Mouse (Mus musculus): ENCODE measurements around the gene Lyl1. TPM values are rescaled to one million over a fixed set of nuclear protein-coding genes. Genes with fewer than 3 reads are reported as not detected.

The Lyl1 gene
- polyA plus RNA-seq, 1 experiment from 2014 or later, result 12.5 TPM

DNA sequence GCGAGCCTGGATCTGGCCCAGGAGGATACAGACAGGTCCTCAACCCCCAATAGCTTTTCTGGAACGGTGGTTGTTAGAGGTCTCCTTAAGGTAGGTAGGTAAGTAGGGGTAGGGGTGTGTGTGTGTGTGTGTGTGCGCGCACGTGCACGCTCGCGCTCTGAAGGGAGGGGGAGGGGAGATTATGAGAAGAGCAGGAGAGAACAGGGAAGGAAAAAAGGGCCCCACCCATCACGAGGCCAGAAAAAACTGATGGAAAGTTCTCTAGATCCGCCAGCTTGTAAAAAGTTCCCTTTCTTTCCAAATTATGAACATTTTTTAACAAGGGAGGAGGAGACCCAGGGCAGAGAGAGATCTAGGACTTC is 41.8 kb downstream of the Lyl1 start:
- H3K4me3 ChIP-seq (ENCODE audit: low read depth, low read length), result no peak overlapping the region
- TF ChIP-seq CTCF (IDR thresholded peaks at IDR 0.05; ENCODE audit: low read depth), result no peak
- H3K27me3 ChIP-seq (ENCODE audit: insufficient read depth, low read length), result no peaks in the 10 kb centered on the region
- no peaks in the 10 kb centered on the region for H3K9me3 ChIP-seq (ENCODE audit: low read depth, low read length)
- DNase-seq (no peak), ATAC-seq (ENCODE audit: insufficient read depth) (peak; percentile 11; the same call in 1 of the 2 replicates)
- 0 out of 2 replicates have a peak, but pooled peaks cover 9% of the 10 kb centered on the region for H3K36me3 ChIP-seq (ENCODE audit: insufficient read depth)
- H3K4me2 ChIP-seq, result peak overlapping the region; percentile 51
- H3K27ac ChIP-seq (ENCODE audit: low read depth), result peak overlapping the region; percentile 92
- peaks cover 77% of the 10 kb centered on the region for H3K4me1 ChIP-seq (ENCODE audit: insufficient read depth)
- peak overlapping the region; percentile 44 for H3K9ac ChIP-seq
- WGBS, result 13% methylated on average over 10 of the region's 10 CpGs

DNA sequence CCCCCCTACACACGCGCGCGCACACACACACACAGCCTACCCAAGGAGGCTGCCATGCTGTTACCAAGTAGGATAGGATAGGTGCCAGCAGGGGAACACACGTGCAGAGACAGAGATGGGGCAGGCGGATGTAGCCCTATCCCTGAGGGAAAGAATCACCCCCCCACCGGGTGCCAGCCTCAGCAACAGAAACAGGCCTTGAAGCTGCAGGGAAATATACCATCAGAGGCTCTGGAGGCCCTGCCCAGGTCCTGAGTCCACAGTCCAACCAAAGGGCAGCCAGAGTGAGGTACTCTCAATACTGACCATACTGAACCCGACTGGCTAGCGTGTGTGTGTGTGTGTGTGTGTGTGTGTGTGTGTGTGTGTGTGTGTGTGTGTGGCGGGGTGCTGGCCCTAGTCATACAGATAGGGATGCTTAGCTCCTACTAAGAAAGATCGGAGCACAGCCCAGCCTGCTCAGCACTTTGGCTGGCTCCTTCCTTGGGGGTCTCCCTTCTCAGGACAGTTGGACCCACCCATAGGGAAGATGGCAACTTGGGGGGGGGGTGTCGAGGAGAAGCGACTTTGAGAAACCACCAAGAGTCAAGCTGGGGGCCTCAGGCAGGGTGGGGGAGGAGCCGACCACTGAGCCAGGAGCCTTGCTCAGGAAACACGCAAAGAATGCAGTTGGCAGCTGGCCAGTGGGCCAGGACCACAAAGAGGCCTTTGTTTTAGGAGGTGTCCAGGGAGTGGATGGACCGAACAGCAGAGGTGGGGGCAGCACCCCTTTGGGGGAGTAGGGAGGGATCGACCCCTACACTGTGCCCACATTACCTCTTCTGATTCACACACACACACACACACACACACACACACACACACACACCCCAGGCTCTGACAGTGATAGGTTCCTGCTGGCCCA is 42.5 kb downstream of the Lyl1 start:
- H3K27me3 ChIP-seq (ENCODE audit: insufficient read depth, low read length), result no peaks in the 10 kb centered on the region

DNA sequence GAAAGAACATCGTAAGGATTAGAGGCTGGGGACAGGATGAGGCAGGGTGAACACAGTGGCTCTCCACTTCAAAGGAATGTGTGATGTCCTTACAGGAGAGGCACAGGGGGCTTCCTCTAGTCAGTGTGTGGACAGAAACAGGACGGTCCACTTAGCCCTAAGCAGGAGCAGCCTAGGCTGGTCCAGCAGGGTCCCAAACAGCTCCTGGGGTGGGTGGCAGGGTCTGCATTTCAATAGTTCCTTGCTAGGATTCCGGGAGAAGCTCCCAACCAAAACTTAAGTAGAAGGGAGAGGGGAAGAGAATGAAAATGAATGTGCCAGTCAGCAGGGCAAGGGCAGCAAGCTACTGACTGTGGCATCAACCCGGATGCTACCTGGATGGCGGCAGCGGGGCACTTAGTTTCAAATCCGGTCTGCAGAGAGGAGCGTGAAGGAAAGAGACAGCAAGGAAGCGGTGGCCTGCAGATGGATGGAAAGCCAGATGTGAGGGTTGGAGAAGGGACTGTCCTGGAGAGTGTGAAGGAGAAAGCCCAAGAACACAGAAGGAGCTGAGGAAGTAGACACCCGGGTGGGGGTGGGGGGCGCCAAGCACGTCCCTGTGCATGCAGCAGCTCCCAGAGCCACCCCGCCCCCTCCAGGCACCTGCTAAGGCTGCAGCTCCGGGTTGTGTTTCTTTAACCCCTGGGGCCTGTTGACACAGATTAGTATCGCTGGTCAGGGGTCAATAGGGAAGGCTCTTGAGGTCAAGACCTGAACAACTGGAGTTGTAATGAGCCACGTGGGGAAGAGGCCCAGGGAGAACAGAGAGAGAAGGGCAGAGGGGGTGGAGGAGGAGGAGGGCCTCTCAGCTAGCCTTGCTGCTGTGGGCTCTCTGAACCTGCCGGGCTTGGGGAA is 44.0 kb downstream of the Lyl1 start:
- 0 out of 2 replicates have a peak, but pooled peaks cover 15% of the 10 kb centered on the region for H3K36me3 ChIP-seq (ENCODE audit: insufficient read depth)
- no peak for DNase-seq
- WGBS, result 9% methylated on average over 17 of the region's 17 CpGs
- H3K9ac ChIP-seq, result peak overlapping the region; percentile 40
- H3K4me2 ChIP-seq, result peak overlapping the region; percentile 51
- H3K9me3 ChIP-seq (ENCODE audit: low read depth, low read length), result no peaks in the 10 kb centered on the region
- no peak overlapping the region; the same call in 1 of the 2 replicates for H3K4me3 ChIP-seq (ENCODE audit: low read depth, low read length)
- peaks cover 55% of the 10 kb centered on the region for H3K4me1 ChIP-seq (ENCODE audit: insufficient read depth)
- 0 out of 2 replicates have a peak, but pooled peaks have one; percentile 13 for TF ChIP-seq CTCF (IDR thresholded peaks at IDR 0.05; ENCODE audit: low read depth)
- peak overlapping the region; percentile 92 for H3K27ac ChIP-seq (ENCODE audit: low read depth)
- no peak for ATAC-seq (ENCODE audit: insufficient read depth)
- no peaks in the 10 kb centered on the region for H3K27me3 ChIP-seq (ENCODE audit: insufficient read depth, low read length)

More for the DNA sequence above, 42.5 kb downstream of the Lyl1 start:
- H3K4me1 ChIP-seq (ENCODE audit: insufficient read depth), result peaks cover 69% of the 10 kb centered on the region
- ATAC-seq (ENCODE audit: insufficient read depth) (peak; percentile 46), DNase-seq (peak; percentile 96)
- H3K9me3 ChIP-seq (ENCODE audit: low read depth, low read length), result no peaks in the 10 kb centered on the region
- no peak for TF ChIP-seq CTCF (IDR thresholded peaks at IDR 0.05; ENCODE audit: low read depth)
- H3K36me3 ChIP-seq (ENCODE audit: insufficient read depth), result 0 out of 2 replicates have a peak, but pooled peaks cover 9% of the 10 kb centered on the region
- H3K4me2 ChIP-seq, result peak overlapping the region; percentile 51
- 11% methylated on average over 17 of the region's 17 CpGs for WGBS
- peak overlapping the region; percentile 44; the same call in 1 of the 2 replicates for H3K9ac ChIP-seq
- H3K4me3 ChIP-seq (ENCODE audit: low read depth, low read length), result no peak overlapping the region
- H3K27ac ChIP-seq (ENCODE audit: low read depth), result peak overlapping the region; percentile 92

DNA sequence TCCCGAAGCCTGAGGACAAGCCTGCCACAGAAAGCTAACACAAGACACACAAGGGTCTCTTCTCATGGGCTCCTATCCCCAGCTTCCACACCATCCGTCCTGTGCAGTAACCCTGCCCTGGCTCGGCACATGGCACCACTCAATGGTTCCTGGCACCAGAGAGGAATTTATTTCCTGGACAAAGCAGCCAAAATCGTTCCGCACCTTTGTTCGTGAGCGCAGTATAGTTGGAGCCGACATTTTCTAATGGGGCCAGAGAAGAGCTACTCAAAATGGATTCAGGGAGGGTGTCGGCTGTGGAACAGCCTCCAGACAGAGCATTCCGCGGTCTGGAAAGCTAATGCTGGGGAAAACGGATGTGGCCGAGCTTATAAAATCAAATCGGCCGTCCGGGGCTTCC is 48.3 kb downstream of the Lyl1 start:
- H3K9ac ChIP-seq, result no peak overlapping the region; the same call in 1 of the 2 replicates
- peaks cover 17% of the 10 kb centered on the region for H3K4me1 ChIP-seq (ENCODE audit: insufficient read depth)
- ATAC-seq (ENCODE audit: insufficient read depth) (no peak), DNase-seq (no peak)
- no peak overlapping the region for H3K4me2 ChIP-seq
- H3K9me3 ChIP-seq (ENCODE audit: low read depth, low read length), result no peaks in the 10 kb centered on the region
- no peak for TF ChIP-seq CTCF (IDR thresholded peaks at IDR 0.05; ENCODE audit: low read depth)
- peaks cover 29% of the 10 kb centered on the region for H3K36me3 ChIP-seq (ENCODE audit: insufficient read depth)
- 76% methylated on average over 16 of the region's 16 CpGs for WGBS
- no peaks in the 10 kb centered on the region for H3K27me3 ChIP-seq (ENCODE audit: insufficient read depth, low read length)
- H3K4me3 ChIP-seq (ENCODE audit: low read depth, low read length), result no peak overlapping the region
- peak overlapping the region; percentile 5; the same call in 1 of the 2 replicates for H3K27ac ChIP-seq (ENCODE audit: low read depth)

DNA sequence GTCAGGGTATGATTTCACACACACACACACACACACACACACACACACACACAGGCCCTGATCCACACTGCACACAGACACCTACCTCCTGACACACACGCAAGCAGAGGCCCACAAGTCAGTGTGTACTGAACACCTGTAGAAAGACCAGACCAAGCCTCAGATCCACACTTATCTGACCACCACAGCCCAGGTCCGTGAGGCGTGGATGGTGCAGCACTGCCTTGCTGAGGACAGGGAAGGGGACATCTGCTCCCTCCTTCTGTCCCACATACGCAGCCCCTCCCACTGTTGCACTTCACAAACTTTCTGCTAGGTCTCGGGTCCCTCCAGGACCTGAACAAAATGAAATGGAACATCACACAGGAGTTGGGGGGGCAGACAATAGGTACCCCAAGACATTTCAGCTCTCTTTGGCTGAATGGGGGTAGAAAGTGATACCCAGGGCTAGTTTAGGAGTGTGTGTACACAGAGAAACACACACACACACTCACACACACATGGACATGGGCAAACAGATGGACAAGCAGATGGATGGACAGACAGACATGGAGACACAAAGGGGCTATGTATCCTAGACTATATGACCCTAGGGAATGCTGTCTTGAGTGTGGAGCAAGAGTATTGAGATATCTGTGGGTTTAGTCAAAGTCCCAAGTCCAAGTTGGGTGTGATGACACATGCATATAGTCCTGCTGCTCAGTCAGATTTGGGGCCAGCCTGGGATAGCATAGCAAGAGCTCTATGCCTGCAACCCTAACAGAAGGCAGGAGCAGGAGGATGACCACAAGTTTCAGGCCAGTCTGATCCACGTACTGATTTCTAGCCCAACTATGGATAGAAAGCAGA is 51.7 kb downstream of the Lyl1 start:
- no peaks in the 10 kb centered on the region for H3K27me3 ChIP-seq (ENCODE audit: insufficient read depth, low read length)
- WGBS, result 78% methylated on average over 6 of the region's 6 CpGs

More for the DNA sequence above, 51.7 kb downstream of the Lyl1 start:
- Histone ChIP-seq H3K27ac (ENCODE audit: low read depth) (no peak overlapping the region), H3K4me1 (ENCODE audit: insufficient read depth) (peaks cover 8% of the 10 kb centered on the region; the same call in 1 of the 2 replicates), H3K4me2 (no peak overlapping the region), H3K4me3 (ENCODE audit: low read depth, low read length) (no peak overlapping the region), H3K9ac (no peak overlapping the region), H3K9me3 (ENCODE audit: low read depth, low read length) (no peaks in the 10 kb centered on the region), H3K36me3 (ENCODE audit: insufficient read depth) (peaks cover 46% of the 10 kb centered on the region)
- ATAC-seq (ENCODE audit: insufficient read depth), result no peak
- DNase-seq, result no peak
- TF ChIP-seq CTCF (IDR thresholded peaks at IDR 0.05; ENCODE audit: low read depth), result no peak

Other genes with a start within 250 kb of the Lyl1 start
- 81.7 and 83.8 TPM in 2 replicates for gene Ier2, start 38.6 kb upstream of the Lyl1 start, polyA plus RNA-seq (2014; fragmentation: Nextera tagmentation; extraction: Ambion mirVana)
- 66.1 and 68.6 TPM in 2 replicates for gene Trmt1, start 15.2 kb upstream of the Lyl1 start, polyA plus RNA-seq (2014; fragmentation: Nextera tagmentation; extraction: Ambion mirVana)
- 29.8 and 33.8 TPM in 2 replicates for gene Nacc1, start 13.6 kb upstream of the Lyl1 start, polyA plus RNA-seq (2014; fragmentation: Nextera tagmentation; extraction: Ambion mirVana)
- gene G430095P16Rik, start 21.6 kb downstream of the Lyl1 start, polyA plus RNA-seq (2014; fragmentation: Nextera tagmentation; extraction: Ambion mirVana), result 2.7 and 2.8 TPM in 2 replicates
- 42.3 and 44.1 TPM in 2 replicates for gene Nfix, start 98.9 kb downstream of the Lyl1 start, polyA plus RNA-seq (2014; fragmentation: Nextera tagmentation; extraction: Ambion mirVana)
- 4.5 and 4.6 TPM in 2 replicates for gene Dand5, start 121.4 kb downstream of the Lyl1 start, polyA plus RNA-seq (2014; fragmentation: Nextera tagmentation; extraction: Ambion mirVana)
- gene Gadd45gip1, start 130.1 kb downstream of the Lyl1 start, polyA plus RNA-seq (2014; fragmentation: Nextera tagmentation; extraction: Ambion mirVana), result 44.2 and 45.0 TPM in 2 replicates
- 118 and 123 TPM in 2 replicates for gene Rad23a, start 139.2 kb downstream of the Lyl1 start, polyA plus RNA-seq (2014; fragmentation: Nextera tagmentation; extraction: Ambion mirVana)
- 886 and 920 TPM in 2 replicates for gene Calr, start 145.5 kb downstream of the Lyl1 start, polyA plus RNA-seq (2014; fragmentation: Nextera tagmentation; extraction: Ambion mirVana)
- 92.9 and 103 TPM in 2 replicates for gene Farsa, start 155.5 kb downstream of the Lyl1 start, polyA plus RNA-seq (2014; fragmentation: Nextera tagmentation; extraction: Ambion mirVana)
- 79.9 and 94.8 TPM in 2 replicates for gene Syce2, start 170.7 kb downstream of the Lyl1 start, polyA plus RNA-seq (2014; fragmentation: Nextera tagmentation; extraction: Ambion mirVana)
- 28.1 and 30.4 TPM in 2 replicates for gene Gcdh, start 192.5 kb downstream of the Lyl1 start, polyA plus RNA-seq (2014; fragmentation: Nextera tagmentation; extraction: Ambion mirVana)
- gene Klf1, start 200.5 kb downstream of the Lyl1 start, polyA plus RNA-seq (2014; fragmentation: Nextera tagmentation; extraction: Ambion mirVana), result 1.8 and 1.9 TPM in 2 replicates
- 12.0 and 15.3 TPM in 2 replicates for gene Dnase2a, start 207.1 kb downstream of the Lyl1 start, polyA plus RNA-seq (2014; fragmentation: Nextera tagmentation; extraction: Ambion mirVana)
- 0.30 and 0.39 TPM in 2 replicates for gene Mast1, start 235.9 kb downstream of the Lyl1 start, polyA plus RNA-seq (2014; fragmentation: Nextera tagmentation; extraction: Ambion mirVana)
- gene Rtbdn, start 245.5 kb downstream of the Lyl1 start, polyA plus RNA-seq (2014; fragmentation: Nextera tagmentation; extraction: Ambion mirVana), result not detected in 2 replicates